Mouse (Mus musculus) embryonic stem cell, embryonic (primary cell): ENCODE measurements around the gene Zfp11.

Experiments
- CTCF ChIA-PET, 4 experiments: fragments of 300-600 bp in 2 of 4; fragments of 350-600 bp in 2 of 4; sonication (Branson Sonifier 250); formaldehyde crosslinking; loops; one replicate each; lab custom pipeline; 2022; ENCODE audit warnings: inconsistent platforms in 2 of 4; lab: Charles Lee
- POLR2A ChIA-PET, 4 experiments: fragments of 300-600 bp in 2 of 4; fragments of 350-600 bp in 2 of 4; sonication (Branson Sonifier 250); formaldehyde crosslinking; loops; one replicate each; lab custom pipeline; 2022; ENCODE audit warnings: antibody characterized with exemption in 4 of 4, inconsistent platforms in 1 of 4; lab: Charles Lee

Zfp11 gene

DNA sequence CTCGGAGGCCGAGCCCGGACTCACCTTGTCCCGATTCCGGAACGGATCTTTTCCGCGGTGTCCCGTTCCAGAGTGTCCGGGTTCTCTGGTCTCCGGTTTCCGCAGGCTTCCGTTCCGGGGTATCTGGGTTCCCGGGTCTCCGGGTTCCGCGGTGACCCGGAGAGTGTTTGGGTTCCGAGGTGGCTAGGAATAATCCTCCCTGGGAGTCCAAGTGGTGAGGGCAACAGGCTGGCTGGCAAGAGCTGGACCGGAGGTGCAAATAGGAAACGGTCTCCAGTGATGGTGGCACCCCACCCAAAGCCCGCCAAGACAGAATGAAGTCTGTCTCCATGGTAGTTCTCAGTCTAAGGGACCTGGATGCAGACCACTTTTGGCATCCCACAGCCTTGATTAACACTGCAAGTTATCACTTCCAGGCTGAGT, at the start of gene Zfp11:
Gene Zfp11, minus strand, starts transcription at position 64 of the 423 bp plus-strand sequence.
- CTCF ChIA-PET: interaction anchor here in 2 of 4 experiments (0.7 to 1.2 kb wide), 2 partner anchors 57 to 59 kb away, joined by 3 to 4 read pairs; no protein-coding TSS in a partner anchor
- POLR2A ChIA-PET: interaction anchor here in 3 of 4 experiments (0.7 to 1.9 kb wide), 19 partner anchors 11 to 605 kb away, joined by 3 to 10 read pairs (median 4); partner anchors contain the start of genes Chchd2 (in 2 of the 3), Nipsnap2 (in 1 of the 3) and Sumf2 (in 1 of the 3)

DNA sequence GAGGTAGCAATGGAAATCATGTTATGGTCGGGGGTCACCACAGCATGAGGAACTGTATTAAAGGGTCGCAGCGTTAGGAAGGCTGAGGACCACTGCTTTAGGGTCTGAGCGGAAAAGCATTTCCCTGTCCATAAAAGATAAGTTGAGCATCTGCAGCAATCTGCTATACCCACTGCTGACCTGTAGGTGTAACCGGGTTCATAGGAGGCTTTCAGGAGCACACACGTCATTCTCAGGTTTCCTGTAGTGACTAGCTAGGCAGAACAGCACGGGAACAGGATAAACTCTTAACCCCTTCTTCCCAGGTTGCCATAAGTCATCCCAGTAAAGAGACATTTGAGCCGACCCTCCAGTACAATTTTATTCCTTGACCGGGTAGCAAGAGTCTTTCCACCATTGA, 47.1 kb upstream of the Zfp11 start:
- POLR2A ChIA-PET: interaction anchor here in 2 of 4 experiments (0.6 to 1.6 kb wide), 8 partner anchors 11 to 170 kb away, joined by 3 to 8 read pairs (median 4); partner anchors contain the start of genes Chchd2 (in 1 of the 2) and Psph (in 1 of the 2)
- CTCF ChIA-PET: interaction anchor here in 3 of 4 experiments (0.5 to 1.9 kb wide), 3 partner anchors 8 to 363 kb away, joined by 3 to 4 read pairs (median 4); partner anchors contain the start of gene Nipsnap2 (in 1 of the 3)

DNA sequence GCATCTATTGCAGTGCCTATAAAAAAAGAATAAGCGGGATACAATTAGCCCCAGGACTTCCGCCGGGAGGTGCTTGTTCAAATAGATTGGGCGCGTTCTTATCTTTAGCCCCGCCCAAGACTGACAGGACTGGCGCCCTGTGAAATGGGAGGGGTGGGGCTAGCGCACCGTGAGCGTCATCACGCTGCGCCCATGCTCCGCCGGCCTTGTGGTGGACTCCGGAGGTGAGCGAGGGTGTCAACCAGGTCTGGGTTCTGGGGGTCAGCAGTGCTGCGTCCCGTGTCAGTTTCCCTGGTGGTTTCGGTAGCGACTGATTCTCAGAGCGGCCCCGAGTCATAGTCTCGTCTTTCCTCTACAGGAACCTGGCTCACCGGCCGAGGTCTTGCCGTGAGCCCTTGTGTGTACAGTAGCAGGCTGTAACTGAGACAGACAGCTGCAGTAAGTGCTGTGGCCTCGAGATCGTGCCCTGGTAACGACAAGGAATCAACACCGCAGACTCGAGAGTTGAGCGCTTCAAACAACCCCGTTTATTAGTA, 45.5 kb upstream of the Zfp11 start, which contains the start of gene Mrps17:
Gene Mrps17, plus strand, starts transcription at position 172 of the 536 bp plus-strand sequence.
- ChIA-PET CTCF (interaction anchor here in 2 of 4 experiments (0.6 to 1.1 kb wide), 2 partner anchors 9 to 828 kb away, joined by 4 to 5 read pairs; no protein-coding TSS in a partner anchor), POLR2A (interaction anchor here in 2 of 4 experiments (0.9 to 1.5 kb wide), 4 partner anchors 9 to 64 kb away, joined by 3 to 5 read pairs (median 4); partner anchors contain the start of gene Nipsnap2 (in 1 of the 2))

- CTCF ChIA-PET: interaction anchor here in 1 of 4 experiments (0.8 to 1.2 kb wide), 2 partner anchors 17 kb away, joined by 3 read pairs; partner anchors contain the start of gene Nipsnap2
- POLR2A ChIA-PET: interaction anchor here in 3 of 4 experiments (0.6 to 1.6 kb wide), 3 partner anchors 17 to 348 kb away, joined by 3 to 5 read pairs (median 5); partner anchors contain the start of gene Nipsnap2 (in 1 of the 3)
Measured at GRCm38 (mm10) chr5:129708412-129708811, 38.5 kb upstream of the Zfp11 start, which contains the start of gene Sept14. TSS of gene Sept14 (minus strand) at chr5:129708512.

- POLR2A ChIA-PET: no interaction called here
Measured at GRCm38 (mm10) chr5:129703368-129703767, 33.5 kb upstream of the Zfp11 start.

DNA sequence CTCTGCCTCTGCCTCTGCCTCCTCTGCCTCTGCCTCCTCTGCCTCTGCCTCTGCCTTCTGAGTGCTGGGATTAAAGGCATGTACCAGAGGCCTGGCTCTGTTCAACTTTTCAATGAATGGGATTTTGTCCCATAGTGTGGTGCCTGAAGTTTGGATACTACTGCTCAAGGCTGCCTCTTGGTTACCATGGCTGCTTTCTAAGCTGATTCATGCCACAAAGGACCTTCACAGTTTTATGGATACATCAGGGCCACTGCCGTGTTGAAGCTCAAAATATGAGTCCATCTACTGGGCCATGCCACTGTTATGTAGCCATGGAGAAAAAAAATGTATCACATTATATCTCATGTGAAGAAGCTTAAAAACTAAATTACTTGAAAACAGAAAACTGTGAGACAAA, 31.8 kb upstream of the Zfp11 start:
- CTCF ChIA-PET: interaction anchor here in 3 of 4 experiments (1.0 to 1.8 kb wide), 3 partner anchors 23 to 116 kb away, joined by 3 to 6 read pairs (median 6); partner anchors contain the start of gene Nipsnap2 (in 2 of the 3)
- POLR2A ChIA-PET: interaction anchor here in 1 of 4 experiments (1.9 kb wide), 1 partner anchor 186 kb away, joined by 4 read pairs; the partner anchor contains the start of gene Chchd2

More at GRCm38 (mm10) chr5:129703368-129703767, 33.5 kb upstream of the Zfp11 start:
- CTCF ChIA-PET: no interaction called here

- CTCF ChIA-PET: interaction anchor here in 3 of 4 experiments (1.0 to 1.8 kb wide), 4 partner anchors 20 to 114 kb away, joined by 3 to 6 read pairs (median 6); partner anchors contain the start of gene Nipsnap2 (in 2 of the 3)
Measured at GRCm38 (mm10) chr5:129700506-129700905, 30.6 kb upstream of the Zfp11 start.

GRCm38 (mm10) chr5:129690528-129690927, 20.6 kb upstream of the Zfp11 start:
- POLR2A ChIA-PET: interaction anchor here in 1 of 4 experiments (1.5 kb wide), 1 partner anchor 21 kb away, joined by 3 read pairs; the partner anchor contains the start of gene Zfp11
- CTCF ChIA-PET: no interaction called here

More at GRCm38 (mm10) chr5:129700506-129700905, 30.6 kb upstream of the Zfp11 start:
- POLR2A ChIA-PET: interaction anchor here in 3 of 4 experiments (0.6 to 1.9 kb wide), 8 partner anchors 9 to 431 kb away, joined by 3 to 4 read pairs (median 3); partner anchors contain the start of gene Chchd2 (in 2 of the 3)

DNA sequence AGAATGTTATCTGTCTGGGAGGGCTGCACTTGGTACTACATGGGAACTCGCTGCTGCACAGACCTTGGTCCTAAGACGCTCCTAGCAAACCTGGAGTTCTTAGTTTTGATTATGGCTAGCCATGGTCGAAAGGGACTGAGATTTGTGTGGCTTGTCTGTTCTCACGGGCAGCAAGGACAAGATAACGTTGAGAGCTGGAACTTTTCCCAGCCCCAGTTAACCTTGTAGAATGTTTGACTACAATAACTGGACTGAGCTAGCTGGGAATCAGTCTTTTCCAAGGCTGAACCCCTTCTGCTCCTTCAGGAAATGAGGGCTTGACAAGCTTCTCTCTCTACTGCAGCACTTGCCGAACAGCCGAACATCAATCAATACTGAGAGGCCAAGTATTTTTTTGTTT, 17.7 kb upstream of the Zfp11 start:
- CTCF ChIA-PET: interaction anchor here in 1 of 4 experiments (1.1 kb wide), 1 partner anchor 86 kb away, joined by 3 read pairs; no protein-coding TSS in a partner anchor
- POLR2A ChIA-PET: interaction anchor here in 1 of 4 experiments (1.1 kb wide), 1 partner anchor 91 kb away, joined by 3 read pairs; no protein-coding TSS in a partner anchor

GRCm38 (mm10) chr5:129685141-129685540, 15.2 kb upstream of the Zfp11 start:
- POLR2A ChIA-PET: interaction anchor here in 3 of 4 experiments (0.6 to 0.9 kb wide), 5 partner anchors 15 to 278 kb away, joined by 3 to 10 read pairs (median 3); partner anchors contain the start of genes Chchd2 (in 1 of the 3) and Zfp11 (in 1 of the 3)
- CTCF ChIA-PET: interaction anchor here in 2 of 4 experiments (0.8 to 1.1 kb wide), 2 partner anchors 74 to 308 kb away, joined by 3 to 5 read pairs; no protein-coding TSS in a partner anchor

- ChIA-PET POLR2A (interaction anchor here in 3 of 4 experiments (0.6 to 1.9 kb wide), 28 partner anchors 9 to 1691 kb away, joined by 3 to 10 read pairs (median 4); partner anchors contain the start of genes Chchd2 (in 2 of the 3), Nipsnap2 (in 2 of the 3) and Sumf2 (in 1 of the 3)), CTCF (interaction anchor here in 3 of 4 experiments (0.6 to 1.2 kb wide), 4 partner anchors 56 to 122 kb away, joined by 3 to 4 read pairs (median 4); no protein-coding TSS in a partner anchor)
Measured at GRCm38 (mm10) chr5:129669453-129670035, 355 bp downstream of the Zfp11 start.

- POLR2A ChIA-PET: interaction anchor here in 2 of 4 experiments (0.6 to 1.3 kb wide), 4 partner anchors 34 to 864 kb away, joined by 3 read pairs; partner anchors contain the start of genes Nipsnap2 (in 1 of the 2) and Psph (in 1 of the 2)
- CTCF ChIA-PET: no interaction called here
Measured at GRCm38 (mm10) chr5:129667851-129668250, 2.0 kb downstream of the Zfp11 start.

DNA sequence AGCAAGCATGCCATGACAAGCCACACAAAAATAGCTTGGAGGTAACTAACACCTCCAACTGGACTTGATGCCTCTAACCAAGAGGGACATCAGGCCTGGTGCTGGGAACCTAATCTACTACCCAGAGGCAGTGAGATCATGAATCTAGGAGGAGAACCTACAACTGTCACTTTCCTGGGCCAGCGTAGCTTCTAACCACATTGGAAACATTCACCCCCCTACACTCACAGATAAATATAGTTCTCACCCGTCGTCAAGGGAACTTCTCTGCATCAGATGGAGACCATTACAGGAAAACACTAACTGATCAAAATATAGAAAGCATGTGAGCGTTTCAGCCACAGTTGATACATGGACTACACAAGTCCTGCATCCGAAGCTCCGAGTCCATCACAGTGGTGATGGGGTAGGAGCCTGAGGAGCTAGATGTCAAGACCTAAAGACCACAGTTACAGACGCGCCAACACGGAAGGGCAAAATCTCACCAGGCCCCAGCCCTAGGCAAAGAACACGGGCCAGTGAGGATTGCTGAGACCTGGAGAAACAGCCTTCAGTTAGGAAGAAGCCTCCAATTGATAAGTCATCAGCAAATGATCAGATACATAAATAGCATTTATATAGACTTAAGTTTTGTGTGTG, 3.5 kb downstream of the Zfp11 start:
- CTCF ChIA-PET: interaction anchor here in 2 of 4 experiments (0.6 to 1.0 kb wide), 2 partner anchors 46 to 55 kb away, joined by 4 to 8 read pairs; no protein-coding TSS in a partner anchor
- POLR2A ChIA-PET: interaction anchor here in 2 of 4 experiments (0.6 to 1.3 kb wide), 4 partner anchors 14 to 114 kb away, joined by 3 read pairs; partner anchors contain the start of gene Nipsnap2 (in 1 of the 2)

GRCm38 (mm10) chr5:129664090-129664489, 5.8 kb downstream of the Zfp11 start:
- ChIA-PET CTCF (no interaction called here), POLR2A (no interaction called here)

- POLR2A ChIA-PET: interaction anchor here in 1 of 4 experiments (1.3 kb wide), 1 partner anchor 11 kb away, joined by 5 read pairs; no protein-coding TSS in a partner anchor
- CTCF ChIA-PET: interaction anchor here in 1 of 4 experiments (0.6 kb wide), 1 partner anchor 385 kb away, joined by 4 read pairs; no protein-coding TSS in a partner anchor
Measured at GRCm38 (mm10) chr5:129657931-129658330, 12.0 kb downstream of the Zfp11 start.

DNA sequence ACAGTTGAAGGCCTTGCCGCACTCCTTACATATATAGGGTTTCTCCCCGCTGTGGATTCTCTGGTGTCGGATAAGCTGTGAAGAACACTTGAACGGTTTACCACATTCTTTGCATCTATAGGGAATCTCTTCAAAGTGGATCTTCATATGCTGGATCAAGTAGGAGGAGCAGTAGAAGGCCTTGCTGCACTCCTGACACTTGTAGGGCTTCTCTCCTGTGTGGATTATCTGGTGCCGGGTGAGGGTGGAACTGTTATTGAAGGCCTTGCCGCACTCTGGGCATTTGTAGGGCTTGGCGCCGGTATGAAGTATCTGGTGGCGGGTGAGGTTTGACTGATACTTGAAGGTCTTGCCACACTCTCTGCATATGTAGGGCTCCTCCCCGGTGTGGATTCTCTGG, 12.9 kb downstream of the Zfp11 start:
- CTCF ChIA-PET: interaction anchor here in 1 of 4 experiments (0.6 kb wide), 1 partner anchor 71 kb away, joined by 4 read pairs; no protein-coding TSS in a partner anchor
- POLR2A ChIA-PET: no interaction called here

- CTCF ChIA-PET: no interaction called here
- POLR2A ChIA-PET: no interaction called here
Measured at GRCm38 (mm10) chr5:129650858-129651257, 19.0 kb downstream of the Zfp11 start.
